Mouse (Mus musculus) neural tube, embryonic 13.5 days (tissue): ENCODE results near the gene Yod1. TPM values are rescaled to one million over a fixed set of nuclear protein-coding genes. Genes with fewer than 3 reads are reported as not detected.

Source experiments
- polyA plus RNA-seq: library from polyadenylated mRNA; unstranded; fragments of >200 nt; fragmentation: Nextera tagmentation; extraction: Ambion mirVana; gene quantifications from 2 replicates; pipeline ENCODE4 v1.2.1, GENCODE M21; 2015

The Yod1 gene
- polyA plus RNA-seq, 1 experiment from 2014 or later = 19.0 TPM

Other genes with a start within 250 kb of the Yod1 start
- gene Zp3r, start 87.7 kb upstream of the Yod1 start, polyA plus RNA-seq = not detected in 2 replicates
- gene C4bp, start 55.7 kb upstream of the Yod1 start, polyA plus RNA-seq = not detected in 2 replicates
- not detected in 2 replicates for gene Gm29427, start 1.5 kb upstream of the Yod1 start, polyA plus RNA-seq
- 19.5 and 20.9 TPM in 2 replicates for gene Pfkfb2, start 11.9 kb downstream of the Yod1 start, polyA plus RNA-seq
- 0.49 and 1.4 TPM in 2 replicates for gene AA986860, start 14.6 kb downstream of the Yod1 start, polyA plus RNA-seq
- not detected in 2 replicates for gene Fcamr, start 83.6 kb downstream of the Yod1 start, polyA plus RNA-seq
- not detected in 2 replicates for gene Pigr, start 109.4 kb downstream of the Yod1 start, polyA plus RNA-seq
- gene Fcmr, start 148.3 kb downstream of the Yod1 start, polyA plus RNA-seq = not detected in 2 replicates
- not detected in 2 replicates for gene Il24, start 170.1 kb downstream of the Yod1 start, polyA plus RNA-seq
- gene Il20, start 194.1 kb downstream of the Yod1 start, polyA plus RNA-seq = not detected in 2 replicates
- gene Il19, start 222.8 kb downstream of the Yod1 start, polyA plus RNA-seq = not detected in 2 replicates